Mouse (Mus musculus) lung, adult 2 months (tissue): Measurements from ENCODE around the gene Hecw2.

Experiments
- CTCF ChIP-seq: fragments of 200-500 bp; IDR thresholded peaks from 2 replicates; pipeline ENCODE4 v1.5.1; 2011; ENCODE audit warnings: mild to moderate bottlenecking, low read length, control low read depth; ENCODE audit not compliant: insufficient read depth
- POLR2A ChIP-seq: fragments of 200-500 bp; IDR thresholded peaks from 2 replicates; pipeline ENCODE4 v1.6.1; 2011; ENCODE audit warnings: low read depth, mild to moderate bottlenecking, control low read depth, low read length, borderline replicate concordance; ENCODE audit errors: extremely low read depth

DNA sequence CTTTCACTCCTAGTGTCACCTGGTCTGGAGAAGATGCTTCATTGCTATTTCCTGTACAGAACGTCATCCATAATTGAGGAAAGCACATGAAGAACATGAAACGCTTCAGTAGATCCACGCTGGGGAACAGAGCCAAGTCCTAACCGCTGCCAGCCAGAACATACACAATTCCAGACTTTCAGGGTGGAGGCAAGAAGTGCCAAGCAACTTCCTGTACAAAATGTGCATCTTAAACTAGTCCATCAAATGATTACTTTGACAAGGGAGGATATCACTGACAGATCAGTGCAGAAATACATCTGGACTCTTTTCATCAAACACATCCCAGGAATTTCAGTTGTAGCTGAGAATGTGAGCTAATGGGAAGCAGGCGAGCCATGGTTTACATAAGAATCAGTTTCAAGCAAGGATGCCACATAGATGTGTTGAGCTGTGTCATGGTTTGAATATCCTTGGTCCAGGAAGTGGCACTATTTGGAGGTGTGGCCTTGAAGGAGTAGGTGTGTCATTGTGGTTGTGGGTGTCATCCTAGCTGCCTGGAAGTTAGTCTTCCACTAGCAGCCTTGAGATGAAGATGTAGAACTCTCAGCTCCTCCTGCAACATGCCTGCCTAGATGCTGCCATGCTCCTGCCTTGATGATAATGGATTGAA is 224.5 kb downstream of the Hecw2 start:
- TF ChIP-seq CTCF (no peak), POLR2A (no peak)
